Mouse (Mus musculus): Measurements from ENCODE around the gene Tcf7.
A peak's percentile ranks its signal among the peaks of the same experiment; 100 is the strongest.

The Tcf7 gene

DNA sequence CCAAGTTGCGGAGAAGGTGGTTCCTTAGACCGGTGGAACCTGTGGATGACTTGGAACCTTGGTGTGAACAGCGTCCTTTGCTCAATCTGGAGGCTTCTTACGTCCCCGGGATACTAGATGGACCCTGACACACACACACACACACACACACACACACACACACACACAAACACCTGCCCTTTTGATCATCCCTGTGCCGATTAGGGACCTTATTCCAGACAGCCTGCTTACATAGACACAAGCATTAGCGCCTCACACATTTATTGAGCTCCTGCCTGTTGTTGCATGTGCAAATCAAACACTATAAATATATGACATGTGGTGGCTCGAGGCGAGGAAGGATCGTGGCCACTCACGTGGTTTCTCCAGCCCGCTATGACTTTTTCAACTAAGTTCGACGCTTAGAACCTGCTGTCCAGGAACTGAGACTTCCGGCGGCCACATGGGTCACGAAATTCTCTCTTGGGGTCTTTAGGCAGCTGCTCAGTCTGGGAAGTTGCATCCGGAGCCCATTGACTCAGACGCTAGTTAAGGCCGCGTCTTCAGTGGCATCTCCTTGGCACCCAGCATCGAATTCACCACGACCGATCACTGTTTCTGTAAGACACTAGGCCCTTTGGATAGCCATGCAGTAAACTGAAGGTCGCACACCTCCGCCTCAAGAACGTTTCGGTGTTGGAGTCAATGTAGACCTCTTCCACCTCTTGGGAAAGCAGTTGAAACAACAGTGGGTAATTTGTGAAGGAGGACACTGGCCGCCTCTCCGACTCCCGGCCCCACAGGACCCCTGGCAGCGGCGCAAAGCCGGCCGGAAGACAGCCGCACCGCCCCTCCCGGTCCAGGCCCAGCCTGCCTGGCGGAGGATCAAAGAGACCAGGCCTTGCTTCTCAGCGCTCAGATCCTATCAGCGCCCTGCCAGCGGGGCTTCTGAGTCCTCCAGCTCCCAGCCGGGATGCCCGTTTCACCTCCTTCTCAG is 1.1 kb upstream of the Tcf7 start:
- DNase-seq (ENCODE audit: low read depth), result peak; percentile 58

GRCm38 (mm10) chr11:52282420-52282773 is 417 bp downstream of the Tcf7 start:
- DNase-seq (ENCODE audit: low read depth), result peak; percentile 57

- peak; percentile 57 for DNase-seq (ENCODE audit: low read depth)
Measured at GRCm38 (mm10) chr11:52281568-52282328, 1.1 kb downstream of the Tcf7 start.

GRCm38 (mm10) chr11:52280566-52281455 is 2.0 kb downstream of the Tcf7 start:
- peak; percentile 53 for DNase-seq (ENCODE audit: low read depth)

GRCm38 (mm10) chr11:52279611-52280145 is 3.1 kb downstream of the Tcf7 start:
- no peak for DNase-seq (ENCODE audit: low read depth)

DNA sequence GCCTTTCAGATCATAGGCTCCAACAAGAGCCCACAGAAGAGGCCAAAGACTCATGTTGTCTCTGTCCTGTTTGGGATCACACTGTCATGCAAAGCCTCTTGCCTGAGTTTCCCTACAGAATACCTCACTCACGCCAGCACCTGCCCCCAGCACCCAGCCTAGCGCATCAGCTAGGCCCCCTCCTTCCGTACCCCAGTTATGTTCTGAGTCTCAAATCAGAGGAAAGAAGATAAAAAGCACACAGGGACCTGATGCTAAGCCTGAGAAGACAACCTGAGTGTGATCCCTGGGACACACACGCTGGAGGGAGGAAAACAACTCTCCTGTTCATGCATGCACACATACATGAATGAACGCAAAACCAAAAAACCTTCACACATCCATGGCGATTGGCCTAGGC is 3.8 kb downstream of the Tcf7 start:
- DNase-seq (ENCODE audit: low read depth), result no peak

- DNase-seq (ENCODE audit: low read depth), result no peak
Measured at GRCm38 (mm10) chr11:52278164-52278563, 4.7 kb downstream of the Tcf7 start.

DNA sequence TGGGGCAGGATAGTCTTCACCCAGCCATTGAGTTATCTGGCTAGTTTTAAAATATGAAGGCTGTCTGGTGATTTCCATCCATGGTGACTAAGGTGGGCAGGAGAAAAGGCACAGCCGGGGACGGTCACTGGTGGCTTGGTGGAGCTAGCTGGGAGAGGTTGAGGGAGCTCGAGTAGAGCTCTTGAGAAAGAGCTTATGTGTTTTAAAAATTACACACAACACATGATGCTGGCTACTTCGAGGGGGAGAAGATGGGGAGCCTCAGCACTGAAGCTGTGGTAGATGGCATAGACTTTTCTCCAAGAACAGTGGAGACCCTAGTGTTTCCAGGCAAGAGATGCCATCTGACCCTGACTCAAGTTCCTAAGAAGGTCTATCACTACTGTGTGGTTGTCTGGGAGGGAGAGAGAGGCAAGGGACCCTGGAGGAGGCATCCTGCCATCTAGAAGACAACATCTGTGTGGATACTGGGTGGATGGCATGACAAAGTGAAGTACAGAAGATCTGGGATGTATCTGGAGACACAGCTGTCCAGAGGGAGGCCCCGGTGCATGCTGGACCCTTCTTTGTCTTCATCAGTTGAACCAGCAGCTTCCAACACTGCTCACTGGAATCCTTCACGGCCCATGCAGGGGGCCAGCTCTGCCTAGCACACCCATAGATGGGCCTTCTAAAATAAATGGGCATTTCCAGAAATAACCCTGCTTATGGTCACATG is 5.2 kb downstream of the Tcf7 start:
- DNase-seq (ENCODE audit: low read depth), result no peak

- DNase-seq (ENCODE audit: low read depth), result peak; percentile 29
Measured at GRCm38 (mm10) chr11:52276961-52277391, 5.8 kb downstream of the Tcf7 start.

GRCm38 (mm10) chr11:52275774-52276555 is 6.8 kb downstream of the Tcf7 start:
- no peak for DNase-seq (ENCODE audit: low read depth)

- peak; percentile 85 for DNase-seq (ENCODE audit: low read depth)
Measured at GRCm38 (mm10) chr11:52275366-52275765, 7.4 kb downstream of the Tcf7 start.

GRCm38 (mm10) chr11:52274456-52275112 is 8.2 kb downstream of the Tcf7 start:
- DNase-seq (ENCODE audit: low read depth), result peak; percentile 72

DNA sequence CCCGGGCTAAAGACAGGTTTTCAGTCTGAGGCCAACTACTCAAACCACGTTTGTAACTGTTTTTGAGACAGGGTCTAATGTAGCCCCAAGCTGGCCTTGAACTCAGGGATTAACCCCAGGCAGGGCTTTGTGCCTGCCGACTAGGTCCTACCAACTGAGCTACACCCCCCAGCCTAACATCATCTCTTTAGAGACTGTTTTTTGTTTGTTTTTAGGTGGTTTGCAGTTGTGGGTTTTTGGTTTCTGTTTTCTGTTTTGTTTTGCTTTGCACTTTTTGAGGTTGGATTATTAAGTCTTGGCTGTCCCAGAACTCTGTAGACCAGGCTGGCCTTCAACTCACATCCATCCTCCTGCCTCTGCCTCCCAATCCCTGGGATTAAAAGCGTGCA is 8.9 kb downstream of the Tcf7 start:
- DNase-seq (ENCODE audit: low read depth), result peak; percentile 81

- DNase-seq (ENCODE audit: low read depth), result no peak
Measured at GRCm38 (mm10) chr11:52273183-52273941, 9.5 kb downstream of the Tcf7 start.

DNA sequence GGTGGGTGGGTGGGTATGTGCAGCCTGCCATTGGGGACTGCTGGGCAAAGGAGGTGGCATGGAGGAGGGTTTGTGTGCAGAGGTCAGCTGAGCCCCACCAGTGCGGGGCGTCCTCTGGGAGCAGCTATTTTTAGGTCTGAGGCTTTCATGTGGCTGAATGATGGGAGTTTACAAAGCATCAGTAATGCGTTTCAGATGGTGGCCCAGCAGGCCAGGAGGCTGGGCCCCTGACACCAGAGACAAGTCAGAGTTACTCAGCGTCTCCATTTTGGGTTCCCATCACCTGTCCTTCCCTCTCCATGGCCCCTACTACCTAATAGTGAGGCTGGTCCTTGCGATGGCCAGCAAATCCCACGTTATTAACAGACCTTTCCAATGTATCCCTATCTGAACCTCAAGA is 10.2 kb downstream of the Tcf7 start:
- no peak for DNase-seq (ENCODE audit: low read depth)

- no peak for DNase-seq (ENCODE audit: low read depth)
Measured at GRCm38 (mm10) chr11:52271765-52272495, 10.9 kb downstream of the Tcf7 start.

DNA sequence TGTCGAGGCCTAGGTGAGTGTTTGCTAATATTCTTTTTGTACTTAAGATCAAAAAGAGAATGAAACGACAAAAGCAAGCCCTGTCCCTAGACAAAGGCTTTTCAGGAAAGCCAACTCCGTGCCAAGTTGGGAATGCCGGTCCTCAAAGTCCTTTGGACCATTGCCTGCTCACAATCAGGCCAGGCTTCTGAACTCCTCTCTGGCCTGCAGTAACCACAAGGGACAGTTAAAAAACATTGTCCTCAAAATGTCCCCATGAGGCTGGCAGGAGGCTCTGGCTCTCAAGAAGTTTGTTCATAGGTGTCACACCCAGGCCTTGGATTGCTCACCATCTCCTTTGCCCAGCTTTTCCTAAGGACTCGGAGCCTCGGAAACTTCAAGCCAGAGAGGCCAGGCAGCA is 13.0 kb downstream of the Tcf7 start:
- DNase-seq (ENCODE audit: low read depth), result no peak

Data from induced T-regulatory cell, adult 2 months (primary cell).